Mouse (Mus musculus): ENCODE results near the gene Mup22.
"Not testable (repeated sequence)": the region's sequence is repeated elsewhere in the genome, so short reads cannot be mapped to it uniquely, and the experiment has no call there.

Mup22 gene

GRCm38 (mm10) chr4:60821363-60821762 is at the start of gene Mup22:
Gene Mup22 (minus strand): TSS chr4:60821463.
- DNase-seq (ENCODE audit: low read depth, low spot score): not testable (repeated sequence)

- DNase-seq (ENCODE audit: low read depth, low spot score): not testable (repeated sequence)
Observed at GRCm38 (mm10) chr4:60840889-60841288, 19.6 kb upstream of the Mup22 start.

All from retina, postnatal 7 days (tissue).